Mouse (Mus musculus) testis, adult 2 months (tissue): ENCODE results near the gene Tnik.

Experiments
- CTCF ChIP-seq: fragments of 200-500 bp; IDR thresholded peaks from 2 replicates; pipeline ENCODE4 v1.5.1; 2012; ENCODE audit warnings: low read depth, mild to moderate bottlenecking, inconsistent platforms, low read length, moderate library complexity; ENCODE audit not compliant: control insufficient read depth, insufficient read depth, insufficient replicate concordance
- POLR2A ChIP-seq: fragments of 200-500 bp; IDR thresholded peaks from 2 replicates; pipeline ENCODE4 v1.6.1; 2012; ENCODE audit warnings: low read depth, mild to moderate bottlenecking, inconsistent platforms, low read length, moderate library complexity; ENCODE audit not compliant: control insufficient read depth

DNA sequence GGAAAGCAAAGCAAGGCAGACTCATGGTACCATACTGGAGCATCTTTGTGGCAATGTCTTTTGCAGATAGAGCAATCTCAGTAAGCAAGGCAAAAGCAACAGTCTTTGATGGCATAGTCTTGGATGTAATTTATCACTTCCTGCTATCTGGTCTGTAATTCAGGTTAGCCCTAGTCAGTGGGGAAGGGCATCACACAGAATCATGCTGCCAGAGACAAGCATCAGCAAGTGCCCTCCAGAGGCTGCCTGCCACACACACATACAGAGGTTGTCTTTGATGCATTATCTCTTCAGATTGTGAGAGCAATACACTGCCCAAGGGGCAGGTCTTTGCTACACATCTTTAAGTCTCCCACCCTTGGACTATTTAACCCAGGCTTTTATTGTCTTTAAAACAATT, 8.9 kb downstream of the Tnik start:
- TF ChIP-seq POLR2A = no peak
- no peak for TF ChIP-seq CTCF
